Mouse (Mus musculus) ovary, postnatal 10 days (tissue): Measurements from ENCODE around the gene Rhbdl1.
A peak's percentile ranks its signal among the peaks of the same experiment; 100 is the strongest.
"Not testable (repeated sequence)": the region's sequence is repeated elsewhere in the genome, so short reads cannot be mapped to it uniquely, and the experiment has no call there.

Source experiments
- DNase-seq: peaks from one replicate; pipeline ENCODE4 v3.0.0; 2022; ENCODE audit warnings: low spot score

Rhbdl1 gene

DNA sequence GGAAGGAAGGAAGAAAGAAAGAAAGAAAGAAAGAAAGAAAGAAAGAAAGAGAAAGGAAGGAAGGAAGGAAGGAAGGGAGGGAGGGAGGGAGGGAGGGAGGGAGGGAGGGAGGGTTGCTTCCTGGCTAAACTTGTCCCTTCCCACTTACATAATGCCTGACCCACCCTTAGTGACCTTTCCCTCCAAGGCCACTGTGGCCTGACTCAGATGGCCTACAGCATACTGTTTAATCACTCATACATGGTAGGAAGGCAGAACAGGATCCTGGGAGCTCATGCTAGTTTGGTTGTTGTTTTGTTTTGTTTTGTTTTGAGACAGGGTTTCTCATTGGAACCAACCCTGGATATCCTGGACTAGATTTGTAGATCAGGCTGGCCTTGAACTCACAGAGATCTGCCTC lies 34.5 kb upstream of the Rhbdl1 start:
- DNase-seq: not testable (repeated sequence)

DNA sequence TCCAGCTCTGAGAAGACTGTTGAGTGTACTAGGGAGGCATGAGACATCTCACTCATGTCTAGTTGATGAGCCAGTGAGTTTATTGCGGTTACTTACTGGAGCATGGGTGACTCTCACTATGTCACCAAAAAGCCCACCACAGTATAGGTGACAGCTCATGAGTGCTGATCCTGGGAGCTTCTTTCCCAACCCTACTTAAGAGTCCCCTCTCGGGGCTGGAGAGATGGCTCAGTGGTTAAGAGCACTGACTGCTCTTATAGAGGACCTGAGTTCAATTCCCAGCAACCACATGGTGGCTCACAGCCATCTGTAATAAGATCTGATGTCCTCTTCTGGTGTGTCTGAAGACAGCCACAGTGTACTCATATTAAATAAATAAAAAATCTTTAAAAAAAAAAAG lies 32.9 kb upstream of the Rhbdl1 start:
- DNase-seq: no peak

DNA sequence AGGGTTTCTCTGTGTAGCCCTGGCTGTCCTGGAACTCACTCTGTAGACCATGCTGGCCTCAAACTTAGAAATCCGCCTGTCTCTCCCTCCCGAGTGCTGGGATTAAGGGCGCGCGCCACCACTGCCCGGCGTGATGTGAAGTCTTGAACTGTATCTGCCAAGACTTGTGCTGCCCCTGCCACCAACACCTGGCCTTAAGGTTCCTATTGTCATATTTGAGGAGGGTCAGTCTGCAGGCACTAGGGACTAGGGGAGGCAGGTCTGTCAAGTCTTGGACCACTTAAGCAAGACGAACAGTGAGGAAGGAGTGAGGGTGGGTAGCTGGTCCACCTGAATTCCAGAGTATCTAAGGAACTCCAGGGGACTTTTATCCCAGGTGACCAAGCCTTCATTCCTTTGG lies 32.4 kb upstream of the Rhbdl1 start:
- DNase-seq: no peak

DNA sequence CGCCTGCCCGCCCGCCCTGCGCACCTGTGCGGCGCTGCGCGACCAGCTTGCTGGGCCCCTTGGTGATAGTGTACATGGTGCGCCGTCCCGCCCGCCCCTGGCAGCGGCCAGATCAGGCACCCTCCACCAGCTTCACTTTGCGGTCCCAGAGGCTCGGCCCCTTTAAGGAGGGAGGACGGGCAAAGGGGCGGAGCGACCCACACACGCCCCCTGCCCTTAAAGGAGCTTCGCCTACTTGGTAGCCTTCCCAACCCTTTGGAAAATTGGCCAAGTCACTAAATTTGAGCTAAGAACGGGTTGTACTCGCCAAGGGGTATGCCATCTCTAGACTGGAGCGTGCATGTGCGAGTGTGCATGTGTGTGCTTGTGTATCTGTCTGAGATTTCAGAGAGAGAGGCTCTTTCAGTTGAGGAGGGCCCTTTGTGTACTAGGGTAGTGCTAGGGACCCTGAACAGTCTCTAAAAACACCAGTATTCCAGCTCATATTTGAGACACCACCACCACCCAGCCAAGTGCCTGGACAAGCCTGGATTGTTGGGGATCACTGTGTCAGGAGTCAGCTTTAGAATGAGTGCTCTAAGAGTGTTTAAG lies 31.6 kb upstream of the Rhbdl1 start, which contains the start of gene Mcrip2:
Gene Mcrip2 (minus strand): TSS at position 164 of the 591 bp plus-strand sequence.
- DNase-seq: peak; percentile 56

DNA sequence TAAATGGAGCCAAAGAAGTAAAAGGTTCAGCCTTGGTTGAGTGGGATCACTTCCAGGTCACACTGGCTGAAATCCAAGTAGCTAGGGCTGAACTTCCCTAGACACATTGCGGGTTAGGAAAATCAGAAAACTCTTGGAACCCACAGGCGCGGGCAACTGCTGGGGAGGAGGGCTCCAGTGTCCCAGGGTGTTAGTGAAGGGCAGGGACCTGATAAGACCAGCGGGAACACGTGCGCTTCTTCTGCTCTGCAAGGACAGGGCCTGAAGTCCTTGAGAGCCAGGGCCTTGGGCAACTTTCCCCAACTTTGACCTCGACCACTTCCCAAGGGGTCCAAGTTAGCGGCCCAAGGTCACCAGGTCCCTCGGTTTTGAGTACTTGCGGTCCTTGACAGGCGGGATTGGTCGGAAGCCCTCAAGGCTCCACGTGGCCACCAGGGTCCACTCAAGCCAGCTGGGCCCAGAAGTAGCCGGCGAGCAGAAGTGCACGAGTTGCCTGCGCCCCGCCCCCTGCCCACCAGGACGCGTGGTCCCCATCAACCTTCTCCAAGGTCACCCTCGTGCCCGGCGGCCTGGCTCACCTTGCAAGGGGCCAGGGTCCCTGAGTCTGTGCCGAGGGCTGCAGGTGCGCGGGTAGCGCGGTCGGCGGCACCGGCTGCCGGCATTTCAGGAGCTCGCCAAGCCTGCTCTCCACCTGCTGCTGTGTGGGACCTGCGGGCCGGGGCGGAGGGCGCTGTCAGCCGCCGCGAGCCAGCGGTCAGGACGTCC lies 30.9 kb upstream of the Rhbdl1 start:
- peak; percentile 41 for DNase-seq

DNA sequence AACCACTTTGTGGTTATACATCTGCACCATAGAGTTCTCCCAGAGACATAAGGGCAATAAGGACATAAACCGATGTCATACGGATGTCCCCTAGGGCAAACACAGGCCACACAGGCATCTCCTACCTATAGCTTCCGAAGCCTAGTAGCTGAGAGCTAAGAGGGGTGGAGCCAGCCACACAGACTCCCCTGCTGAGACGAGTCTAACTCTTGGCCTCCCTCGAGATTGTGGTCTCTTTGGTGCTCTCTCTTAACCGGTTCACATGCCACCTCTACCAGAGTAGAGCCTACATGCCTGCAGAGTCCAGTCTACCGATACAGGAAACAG lies 30.4 kb upstream of the Rhbdl1 start:
- DNase-seq: no peak

DNA sequence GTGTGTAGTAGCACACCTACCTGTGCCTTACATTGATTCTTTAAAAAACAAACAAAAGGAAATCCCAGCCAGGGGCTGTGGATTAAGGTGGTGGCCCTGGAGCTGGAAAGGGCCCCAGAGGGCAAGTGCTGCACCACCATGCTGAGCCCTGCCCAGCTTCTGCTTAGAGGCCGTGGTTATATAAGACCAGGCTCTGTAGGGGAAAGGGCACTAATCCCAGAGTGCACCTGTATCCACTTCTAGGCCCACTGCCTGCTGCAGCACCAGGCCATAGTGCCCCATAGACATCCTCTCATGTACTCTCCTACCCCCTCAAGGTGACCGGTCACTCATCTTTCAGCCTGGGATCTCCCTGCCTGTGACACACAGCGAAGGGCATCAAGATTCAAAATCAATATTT lies 29.1 kb upstream of the Rhbdl1 start:
- DNase-seq: no peak

DNA sequence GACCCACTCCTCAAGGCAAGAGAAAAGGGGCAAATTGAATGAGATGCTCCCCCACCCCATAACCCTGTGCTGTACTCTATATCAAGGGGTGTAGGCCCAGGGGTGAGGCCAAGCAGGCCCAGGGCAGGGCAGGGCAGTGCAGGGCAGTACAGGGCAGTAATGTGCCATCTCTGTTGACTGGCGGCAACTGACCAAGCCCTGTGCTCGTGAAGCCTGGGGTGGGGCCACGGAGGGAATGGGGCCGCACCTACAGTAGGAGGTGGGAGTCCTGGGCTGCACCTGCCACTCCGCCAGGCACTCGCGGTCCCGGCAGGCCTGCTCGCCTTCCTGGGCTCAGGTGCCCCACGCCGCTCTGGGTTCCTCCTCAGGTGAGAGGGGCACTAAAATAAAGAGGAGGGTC lies 28.2 kb upstream of the Rhbdl1 start:
- no peak for DNase-seq

DNA sequence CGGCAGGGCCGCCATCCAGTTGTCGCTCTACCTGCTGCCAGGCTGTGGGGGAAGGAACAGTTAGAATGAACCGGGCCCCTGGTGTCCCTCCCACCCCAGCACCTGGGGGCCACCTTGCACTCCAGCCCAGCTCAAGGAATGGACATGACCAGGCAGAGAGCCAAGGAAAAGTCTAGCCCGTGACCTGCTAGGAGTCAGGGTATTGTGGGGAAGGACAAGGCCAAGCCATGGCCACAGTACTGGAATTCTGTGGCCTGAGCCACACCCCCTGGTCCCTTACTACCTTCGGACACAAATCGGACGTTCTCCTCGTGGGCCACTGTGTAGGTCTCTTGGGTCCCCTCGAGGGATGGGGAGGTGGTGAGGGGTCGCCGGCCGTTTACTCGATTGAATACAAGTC lies 27.2 kb upstream of the Rhbdl1 start:
- no peak for DNase-seq

DNA sequence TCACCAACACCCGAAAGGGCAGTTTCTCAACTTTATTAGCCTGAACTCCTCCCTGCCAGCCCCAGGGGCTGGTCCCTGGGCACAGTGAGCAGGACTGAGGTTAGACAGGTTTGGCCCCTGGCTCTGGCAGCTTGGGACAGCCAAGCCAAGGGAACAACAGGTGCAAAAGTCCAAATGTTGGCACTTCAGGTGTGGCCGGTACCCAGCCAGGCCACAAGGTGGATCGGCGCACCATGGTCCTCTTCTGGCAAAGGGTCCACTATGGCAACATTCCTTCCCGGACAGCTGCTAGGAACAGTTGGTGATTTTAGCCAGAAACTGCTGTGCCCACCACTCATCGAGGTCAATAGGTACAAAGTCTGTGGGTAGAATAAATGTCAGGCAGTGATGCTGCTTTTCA lies 26.6 kb upstream of the Rhbdl1 start:
- DNase-seq: no peak

DNA sequence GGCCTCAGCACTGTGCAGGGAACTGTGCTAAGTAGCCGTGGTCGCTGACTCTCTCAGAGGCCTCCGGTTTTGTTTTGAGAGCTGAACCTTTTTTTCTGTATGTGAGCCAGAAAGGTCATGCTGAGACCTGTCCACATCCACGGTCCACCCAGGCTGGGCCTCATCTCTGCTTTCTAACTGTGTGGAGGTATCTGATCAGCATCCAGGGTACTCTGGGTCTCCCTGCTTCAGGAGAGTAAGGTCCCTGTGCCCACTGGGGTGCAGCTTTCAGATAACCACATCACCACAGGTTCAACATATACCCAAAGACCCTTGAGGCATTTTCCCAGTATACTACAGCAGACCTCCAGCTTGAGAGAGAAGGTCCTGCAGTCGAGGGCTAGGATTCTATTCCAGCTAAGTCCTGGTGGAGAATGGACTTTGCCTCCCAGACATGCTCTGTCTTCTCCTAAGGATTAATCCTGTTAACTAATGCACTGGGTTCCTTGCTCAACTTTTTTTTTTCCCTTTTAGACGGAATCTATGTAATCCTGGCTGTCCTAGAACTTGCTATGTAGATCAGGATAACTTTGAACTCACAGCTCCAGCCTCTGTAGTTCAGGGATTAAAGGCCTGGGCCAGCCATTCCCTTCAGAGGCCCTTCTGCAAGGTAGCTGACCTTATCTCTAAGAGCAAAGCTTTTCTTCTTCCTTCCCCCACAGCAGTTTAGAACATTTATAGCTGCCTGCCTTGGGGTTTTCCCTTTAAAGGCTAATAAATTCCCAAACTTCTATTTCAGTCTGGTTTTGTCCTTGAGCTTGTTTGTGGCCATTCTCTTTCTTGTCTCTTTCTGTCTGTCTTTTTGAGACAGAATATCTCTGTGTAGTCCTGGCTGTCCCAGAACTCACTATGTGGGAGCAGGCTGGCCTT lies 24.9 kb upstream of the Rhbdl1 start:
- DNase-seq: no peak

DNA sequence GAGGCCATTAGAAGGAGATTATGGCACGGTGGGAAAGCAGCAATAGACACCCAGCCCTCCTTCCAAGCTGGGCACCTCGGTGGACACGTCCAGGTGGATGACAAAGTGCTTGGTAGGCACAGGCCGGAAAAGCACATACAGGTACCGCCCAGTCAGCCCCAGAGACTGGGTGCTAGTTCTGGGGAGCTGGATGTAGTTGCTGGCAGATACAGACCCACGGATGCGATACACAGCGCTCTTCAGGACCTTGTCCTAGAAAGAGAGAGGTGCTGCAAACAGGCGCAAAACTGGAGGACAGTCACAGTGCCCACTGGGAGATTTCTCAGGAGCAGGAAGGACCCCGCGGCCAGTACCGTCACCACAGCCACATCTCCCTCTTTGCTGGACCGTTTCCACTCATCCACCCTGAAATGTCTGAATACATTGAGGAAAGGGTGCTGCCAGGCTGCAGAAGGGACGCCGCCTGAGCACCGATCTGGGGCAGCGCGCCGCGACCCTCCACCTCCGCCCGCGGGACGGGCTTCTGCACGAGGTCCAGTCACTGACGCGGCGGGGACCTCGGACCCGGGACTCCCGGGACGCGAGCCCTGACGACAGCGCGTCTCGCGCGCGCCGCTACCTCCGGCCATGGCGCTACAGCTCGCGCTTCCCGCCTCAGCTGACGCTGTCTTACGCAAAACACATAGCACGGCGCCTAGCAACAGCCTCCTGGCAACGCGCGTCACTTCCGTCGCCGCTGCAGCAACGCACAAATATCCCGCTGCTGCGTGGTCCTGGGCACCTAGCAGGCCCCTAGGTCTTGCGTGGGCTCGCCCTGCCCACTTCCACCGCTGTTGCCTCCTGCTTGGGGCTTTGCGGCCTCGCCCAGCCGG lies 24.0 kb upstream of the Rhbdl1 start, which contains the start of gene Wdr90:
Gene Wdr90 (minus strand): TSS at position 670 of the 872 bp plus-strand sequence.
- peak; percentile 82 for DNase-seq

DNA sequence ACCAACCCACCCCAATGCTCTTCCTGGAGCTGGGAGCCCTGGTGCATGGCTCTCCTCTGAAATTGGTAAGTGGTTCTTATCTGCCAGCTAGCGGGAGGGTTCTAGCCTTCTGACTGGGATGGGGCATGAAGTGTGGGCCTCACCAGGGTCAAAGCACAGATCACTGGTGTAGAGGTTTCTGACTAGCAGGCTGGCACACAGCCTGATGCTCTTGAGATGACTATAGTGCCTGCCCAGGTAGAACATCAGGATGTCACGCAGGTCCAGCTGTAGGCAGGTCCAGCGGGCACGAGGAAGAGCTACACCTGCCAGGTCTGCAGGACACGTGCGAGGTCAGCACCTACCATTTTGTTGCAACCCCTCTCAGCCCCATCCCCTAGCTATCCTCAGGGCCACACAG lies 23.1 kb upstream of the Rhbdl1 start:
- DNase-seq: no peak

DNA sequence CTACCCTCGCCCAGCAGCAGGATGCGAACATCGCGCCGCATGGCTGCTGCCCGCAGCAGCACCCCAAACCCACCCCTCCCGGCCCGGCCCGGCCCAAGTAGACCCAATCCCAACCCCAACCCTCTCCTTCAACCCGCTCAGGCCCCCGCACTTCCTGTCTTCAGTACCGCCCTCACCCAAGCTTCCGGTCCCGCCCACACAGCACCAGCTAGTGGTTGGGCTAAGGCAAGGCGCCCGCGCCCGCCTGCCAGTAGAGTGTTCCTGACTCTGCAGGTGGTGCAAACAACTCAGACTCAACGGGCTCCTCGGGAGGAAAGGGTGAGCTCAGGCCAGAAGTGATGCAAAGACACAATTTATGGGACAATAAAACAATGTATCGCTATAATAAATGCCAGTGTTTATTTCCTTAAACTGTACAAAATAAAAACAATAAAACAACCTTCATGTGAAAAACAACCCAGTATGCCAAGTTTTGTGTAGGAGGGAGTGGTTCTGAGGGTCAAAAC lies 7.4 kb upstream of the Rhbdl1 start, which contains the start of gene Rhot2:
Gene Rhot2 (minus strand): TSS at position 456 of the 506 bp plus-strand sequence.
- peak; percentile 86 for DNase-seq

DNA sequence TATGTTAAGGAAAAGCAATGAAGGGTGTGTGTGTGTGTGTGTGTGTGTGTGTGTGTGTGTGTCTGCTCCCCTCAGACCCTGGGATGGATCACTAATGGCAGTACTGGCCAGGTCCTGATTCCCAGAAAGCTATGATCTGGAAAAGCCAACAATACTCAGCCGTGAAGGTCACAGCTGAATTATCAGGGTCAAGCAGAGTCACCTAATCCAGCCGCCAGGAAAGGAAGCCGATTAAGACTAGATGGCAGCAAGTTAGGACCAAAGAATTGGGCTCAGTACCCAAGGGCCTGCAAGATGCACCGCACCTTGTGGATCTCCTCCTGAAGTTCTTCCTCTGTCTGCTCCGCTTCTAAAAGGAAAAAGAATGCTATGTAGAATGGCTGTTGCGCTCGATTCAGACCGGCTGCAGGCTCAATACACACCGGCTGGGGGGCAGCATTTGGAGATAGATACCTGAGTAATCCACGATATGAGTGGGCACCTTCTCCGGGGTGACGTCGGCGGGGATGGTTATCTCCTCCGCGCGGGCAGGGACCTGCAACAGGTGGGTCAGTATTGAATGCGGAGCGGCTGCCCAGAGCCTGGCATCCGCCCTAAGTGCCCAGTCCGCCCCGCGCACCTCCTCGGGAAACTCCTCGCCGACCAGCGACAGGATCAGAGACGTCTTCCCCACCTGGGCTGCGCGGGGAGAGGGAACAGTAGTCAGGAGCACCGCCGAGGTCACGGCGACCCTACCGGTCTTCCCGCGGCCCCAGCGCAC lies 6.7 kb upstream of the Rhbdl1 start:
- no peak for DNase-seq

DNA sequence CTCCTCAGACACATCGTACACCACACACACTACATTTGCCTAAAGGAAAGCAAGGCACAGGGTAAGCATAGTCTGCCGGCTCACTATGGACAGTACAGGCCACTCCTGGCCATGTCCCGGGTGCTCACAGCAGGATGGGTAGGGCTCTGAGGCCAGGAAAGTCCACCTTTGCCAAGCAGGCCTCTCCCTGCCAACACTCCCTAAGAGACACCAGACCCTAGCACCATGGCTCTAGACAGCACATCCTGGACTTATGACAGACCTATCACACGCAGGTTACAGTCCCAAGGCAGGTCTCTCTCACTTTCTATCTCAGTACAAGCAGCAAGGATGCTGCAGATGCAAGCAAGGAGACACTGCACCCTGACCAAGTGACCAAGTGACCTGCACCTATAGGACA lies 6.0 kb upstream of the Rhbdl1 start:
- DNase-seq: no peak

DNA sequence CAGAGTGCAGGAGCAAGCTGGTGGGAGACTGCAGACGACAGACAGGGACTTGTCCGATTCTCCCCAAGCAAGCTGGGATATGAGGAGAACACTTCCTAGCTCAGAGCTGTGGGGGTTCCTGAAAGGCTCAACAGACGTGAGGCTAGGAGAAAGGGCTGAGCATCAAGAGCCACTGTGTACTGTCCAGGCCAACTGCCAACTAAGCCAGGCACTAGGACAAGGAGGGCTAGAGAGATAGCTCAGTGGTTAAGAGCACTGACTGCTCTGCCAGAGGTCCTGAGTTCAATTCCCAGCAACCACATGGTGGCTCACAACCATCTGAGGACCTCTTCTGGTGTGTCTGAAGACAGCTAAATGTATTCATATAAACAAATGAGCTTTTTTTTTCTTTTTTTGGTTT lies 5.4 kb upstream of the Rhbdl1 start:
- DNase-seq: no peak

DNA sequence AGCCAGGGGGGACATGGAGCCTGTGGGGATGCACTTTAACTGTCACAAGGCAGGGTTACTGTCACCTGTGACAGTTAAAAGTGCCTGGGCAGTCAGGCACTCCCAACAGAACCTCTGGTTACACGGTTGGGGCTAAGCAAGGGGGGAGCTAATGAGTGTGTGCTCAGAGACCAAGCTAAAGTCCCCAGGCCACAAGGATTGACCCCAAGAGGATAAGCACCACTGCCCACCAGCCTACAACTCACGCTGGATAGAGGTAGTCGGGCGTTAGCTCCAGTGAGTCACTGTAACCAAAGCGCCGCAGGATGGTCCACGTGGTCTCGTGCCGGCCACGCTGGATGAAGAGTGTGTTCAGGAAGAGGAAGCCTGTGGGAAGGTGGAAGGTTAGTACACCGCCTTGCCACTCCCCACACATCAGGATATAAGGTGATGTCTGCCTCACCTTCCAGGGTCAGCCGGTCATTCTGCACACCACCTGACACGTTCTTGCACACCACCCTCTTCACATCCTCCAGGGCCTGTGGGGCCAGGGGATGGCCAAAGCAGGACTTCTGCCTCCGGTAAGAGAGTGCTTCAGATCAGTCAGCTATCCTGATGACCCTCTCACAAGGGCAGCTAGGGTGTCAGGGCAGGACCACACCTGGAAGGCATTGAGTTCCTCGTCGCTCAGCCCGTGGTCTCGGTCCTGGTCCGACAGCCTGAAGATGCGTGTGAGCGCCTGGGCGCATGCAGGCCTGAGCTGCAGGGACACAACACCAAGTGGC lies 4.2 kb upstream of the Rhbdl1 start, which contains the start of gene Gm20683:
Gene Gm20683 (minus strand): TSS at position 647 of the 764 bp plus-strand sequence.
- DNase-seq: no peak

DNA sequence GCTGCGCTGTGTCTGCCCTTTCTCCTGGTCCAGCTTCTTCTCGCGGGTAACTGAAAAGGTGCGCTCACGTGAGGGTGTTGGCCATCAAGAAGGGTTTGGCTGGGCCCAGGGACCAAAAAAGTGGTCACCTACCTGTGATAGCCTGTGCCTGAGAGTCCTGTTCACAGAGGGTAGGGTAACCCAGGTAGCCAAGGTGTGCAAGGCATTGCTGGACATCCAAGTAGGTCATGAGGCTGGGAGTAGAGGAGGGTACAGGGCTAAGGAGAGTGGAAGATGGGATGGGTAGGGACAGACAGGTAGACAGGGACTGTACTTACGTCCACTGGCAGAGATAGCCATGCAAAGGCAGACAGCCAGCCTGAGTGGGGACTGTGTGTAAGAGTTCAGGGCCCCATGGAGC lies 3.4 kb upstream of the Rhbdl1 start:
- no peak for DNase-seq
